ENCODE assay signal across 9 mouse cellular contexts in the genomic region with DNA sequence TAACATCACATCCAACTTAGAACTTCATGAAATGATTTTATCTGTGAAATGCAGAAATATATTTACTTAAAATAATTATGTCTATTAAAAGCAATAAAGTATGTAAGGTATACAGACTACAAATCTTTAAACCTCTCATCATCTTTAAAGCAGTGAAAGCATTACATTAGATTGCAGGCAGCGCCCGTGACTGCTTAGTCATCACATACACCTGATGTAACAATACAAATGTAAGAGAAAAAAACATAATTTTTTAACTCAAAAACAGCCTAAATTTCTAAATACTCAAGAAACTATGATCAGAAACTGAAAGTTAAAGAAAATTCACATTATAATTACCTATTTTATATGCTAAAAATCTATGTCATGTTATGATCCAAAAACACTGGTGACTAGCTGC. TPM values are rescaled to one million over a fixed set of nuclear protein-coding genes. Genes with fewer than 3 reads are reported as not detected.
DNase-seq lines count a peak whose midpoint lies in the region; ATAC-seq and TF ChIP-seq lines count a peak whose summit lies in the region.
"Had no signal": no experiment of that assay in that cellular context is flagged by ENCODE, and none has a peak within 500 bp of the region (broad histone marks: within the 10 kb centered on the region; RNA-seq: fewer than 3 reads in every experiment).

No protein-coding gene starts in this region.

- no peak for TF ChIP-seq CTCF in layer of hippocampus, adult 2 months (conservative IDR thresholded peaks at IDR 0.05)

- H3K4me2 ChIP-seq in embryonic facial prominence, embryonic 12.5 days (replicated peaks), result 0 out of 2 replicates have a peak overlapping the region, but pooled peaks have one; percentile 36
- H3K4me2 ChIP-seq in forebrain, embryonic 16.5 days (ENCODE audit: low read length), result 0 out of 2 replicates have a peak overlapping the region, but pooled peaks have one; percentile 29
- H3K4me2 ChIP-seq in midbrain, embryonic 15.5 days, result peak overlapping the region; percentile 44; the same call in 1 of the 2 replicates

- H3K36me3 ChIP-seq in embryonic facial prominence, embryonic 12.5 days, result peaks cover 14% of the 10 kb centered on the region
- H3K36me3 ChIP-seq in embryonic facial prominence, embryonic 10.5 days (replicated peaks), result peaks cover 72% of the 10 kb centered on the region
- H3K36me3 ChIP-seq in forebrain, embryonic 16.5 days (ENCODE audit: control insufficient read depth, insufficient read depth), result peaks cover 9% of the 10 kb centered on the region
- H3K36me3 ChIP-seq in midbrain, embryonic 15.5 days (replicated peaks), result peaks cover 8% of the 10 kb centered on the region; the same call in 1 of the 2 replicates

- ATAC-seq in embryonic facial prominence, embryonic 12.5 days (ENCODE audit: insufficient number of reproducible peaks, insufficient read depth, low FRiP score, low TSS enrichment), result no peak
- ATAC-seq in forebrain, embryonic 16.5 days, result no peak
- ATAC-seq in midbrain, embryonic 15.5 days (replicated peaks), result no peak
- ATAC-seq: Patski had no signal

- no peak for DNase-seq in embryonic facial prominence, embryonic 10.5 days (ENCODE audit: low spot score)
- no peak for DNase-seq in layer of hippocampus, adult 2 months (ENCODE audit: low spot score in 2 of 2)
- no peak for DNase-seq in layer of hippocampus, postnatal 14 days (ENCODE audit: low spot score in 2 of 2)
- no peak for DNase-seq in layer of hippocampus, postnatal 25 days (ENCODE audit: extremely low spot score in 1 of 2, low spot score in 1 of 2)
- DNase-seq in frontal cortex, postnatal 10 days (ENCODE audit: low spot score in 2 of 2), result no peak

- H3K4me1 ChIP-seq in embryonic facial prominence, embryonic 12.5 days, result peaks cover 10% of the 10 kb centered on the region
- H3K4me1 ChIP-seq in embryonic facial prominence, embryonic 10.5 days, result peaks cover 8% of the 10 kb centered on the region; the same call in 1 of the 2 replicates
- peaks cover 11% of the 10 kb centered on the region for H3K4me1 ChIP-seq in forebrain, embryonic 16.5 days (replicated peaks; ENCODE audit: control insufficient read depth, insufficient read depth, low read length)
- H3K4me1 ChIP-seq in midbrain, embryonic 15.5 days, result peaks cover 17% of the 10 kb centered on the region

- H3K9ac ChIP-seq in embryonic facial prominence, embryonic 12.5 days, result no peak overlapping the region
- H3K9ac ChIP-seq in forebrain, embryonic 16.5 days (replicated peaks; ENCODE audit: low read depth, low read length), result no peak overlapping the region
- no peak overlapping the region for H3K9ac ChIP-seq in midbrain, embryonic 15.5 days

- no peaks in the 10 kb centered on the region for H3K9me3 ChIP-seq in embryonic facial prominence, embryonic 12.5 days
- H3K9me3 ChIP-seq in embryonic facial prominence, embryonic 10.5 days, result no peaks in the 10 kb centered on the region
- no peaks in the 10 kb centered on the region for H3K9me3 ChIP-seq in forebrain, embryonic 16.5 days (ENCODE audit: control insufficient read depth, low read length)
- H3K9me3 ChIP-seq in midbrain, embryonic 15.5 days, result no peaks in the 10 kb centered on the region

- H3K27me3 ChIP-seq in embryonic facial prominence, embryonic 12.5 days, result no peaks in the 10 kb centered on the region
- no peaks in the 10 kb centered on the region for H3K27me3 ChIP-seq in embryonic facial prominence, embryonic 10.5 days (replicated peaks; ENCODE audit: low read depth, poor library complexity, severe bottlenecking)
- no peaks in the 10 kb centered on the region for H3K27me3 ChIP-seq in forebrain, embryonic 16.5 days (replicated peaks; ENCODE audit: control insufficient read depth, insufficient read depth, low read length)
- H3K27me3 ChIP-seq in midbrain, embryonic 15.5 days (replicated peaks), result no peaks in the 10 kb centered on the region
- H3K27me3 ChIP-seq: Patski had no signal

- WGBS in embryonic facial prominence, embryonic 12.5 days, result 75% methylated on average over 2 of the region's 2 CpGs
- WGBS in embryonic facial prominence, embryonic 10.5 days, result 95% methylated on average over 2 of the region's 2 CpGs
- WGBS in forebrain, embryonic 16.5 days, result 38% methylated on average over 2 of the region's 2 CpGs
- 38% methylated on average over 2 of the region's 2 CpGs for WGBS in midbrain, embryonic 15.5 days

- no peak overlapping the region for H3K4me3 ChIP-seq in embryonic facial prominence, embryonic 12.5 days
- no peak overlapping the region for H3K4me3 ChIP-seq in embryonic facial prominence, embryonic 10.5 days
- H3K4me3 ChIP-seq in layer of hippocampus, adult 2 months, result peak overlapping the region; percentile 93
- no peak overlapping the region for H3K4me3 ChIP-seq in forebrain, embryonic 16.5 days (replicated peaks; ENCODE audit: low read length)
- H3K4me3 ChIP-seq in midbrain, embryonic 15.5 days, result no peak overlapping the region

- H3K27ac ChIP-seq in embryonic facial prominence, embryonic 12.5 days, result no peak overlapping the region
- H3K27ac ChIP-seq in embryonic facial prominence, embryonic 10.5 days (replicated peaks), result no peak overlapping the region
- H3K27ac ChIP-seq in layer of hippocampus, adult 2 months, result peak overlapping the region; percentile 52; the same call in 1 of the 2 replicates
- no peak overlapping the region for H3K27ac ChIP-seq in forebrain, embryonic 16.5 days (ENCODE audit: low read length)
- H3K27ac ChIP-seq in midbrain, embryonic 15.5 days, result no peak overlapping the region

RNA-seq across cellular contexts. Expression of a gene that starts 11.5 kb away (rescaled TPM):
- 57.9 and 65.0 TPM in 2 replicates for polyA plus RNA-seq in embryonic facial prominence, embryonic 12.5 days (2016; fragmentation: Nextera tagmentation; extraction: Ambion mirVana)
- polyA plus RNA-seq in embryonic facial prominence, embryonic 10.5 days (2016; fragmentation: Nextera tagmentation; extraction: Ambion mirVana), result 49.2 and 54.8 TPM in 2 replicates
- total RNA-seq in layer of hippocampus, adult 2 months (2021), result 10 to 100 TPM; 57.1 to 58.3 TPM
- total RNA-seq in layer of hippocampus, postnatal 14 days (2021), result 10 to 100 TPM; 47.2 to 49.8 TPM
- polyA plus RNA-seq in forebrain, embryonic 16.5 days (2015; fragmentation: Nextera tagmentation; extraction: Ambion mirVana), result 56.8 and 60.2 TPM in 2 replicates
- polyA plus RNA-seq in midbrain, embryonic 15.5 days (2015; fragmentation: Nextera tagmentation; extraction: Ambion mirVana), result 48.6 and 52.4 TPM in 2 replicates
- total RNA-seq in layer of hippocampus, postnatal 25 days (2021), result 10 to 100 TPM; 44.2 to 53.1 TPM
